Mouse (Mus musculus) fibroblast of lung, adult 2 months (primary cell): ENCODE measurements around the gene Sfi1.
"Not testable (repeated sequence)": the region's sequence is repeated elsewhere in the genome, so short reads cannot be mapped to it uniquely, and the experiment has no call there.

Experiments
- DNase-seq: peaks from one replicate; pipeline ENCODE4 v3.0.0-alpha.2; 2011; ENCODE audit warnings: low read depth

Sfi1 gene

DNA sequence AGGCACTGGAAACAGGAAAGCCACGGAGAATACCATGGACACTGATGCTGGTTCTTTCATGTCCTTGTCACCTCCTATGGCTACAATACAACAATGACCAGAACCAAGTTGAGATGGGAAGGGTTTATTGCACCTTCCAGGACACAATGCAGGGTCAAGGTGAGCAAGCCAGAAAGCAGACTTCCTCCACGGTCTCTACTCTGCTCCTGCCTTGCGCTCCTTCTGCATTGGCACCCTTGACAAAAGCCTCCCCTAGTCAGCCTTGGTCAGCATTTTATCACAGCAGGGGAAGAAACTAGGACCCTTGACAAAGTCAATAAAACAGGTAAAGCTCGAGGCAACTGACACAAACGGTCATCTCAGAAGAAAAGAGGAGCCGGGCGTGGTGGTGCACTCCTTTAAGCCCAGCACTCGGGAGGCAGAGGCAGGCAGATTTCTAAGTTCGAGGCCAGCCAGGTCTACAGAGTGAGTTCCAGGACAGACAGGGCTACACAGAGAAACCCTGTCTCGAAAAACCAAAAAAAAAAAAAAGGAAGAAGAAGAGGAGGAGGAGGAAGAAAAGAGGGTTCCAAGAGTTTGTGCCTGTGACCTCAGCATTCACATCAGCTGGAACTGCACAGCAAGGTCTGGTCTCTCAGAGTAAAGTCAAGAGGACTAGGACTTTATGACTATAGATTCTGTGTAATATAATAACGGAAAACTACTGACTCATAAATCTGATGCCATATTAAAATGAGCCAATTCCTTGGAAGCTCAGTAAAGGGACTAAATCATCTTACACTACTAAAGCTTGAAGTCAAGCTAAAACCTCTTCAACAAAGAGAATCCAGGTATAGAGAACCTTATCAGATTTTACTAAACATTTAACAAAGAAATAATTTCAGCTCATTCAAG is 19.6 kb downstream of the Sfi1 start:
- not testable (repeated sequence) for DNase-seq

DNA sequence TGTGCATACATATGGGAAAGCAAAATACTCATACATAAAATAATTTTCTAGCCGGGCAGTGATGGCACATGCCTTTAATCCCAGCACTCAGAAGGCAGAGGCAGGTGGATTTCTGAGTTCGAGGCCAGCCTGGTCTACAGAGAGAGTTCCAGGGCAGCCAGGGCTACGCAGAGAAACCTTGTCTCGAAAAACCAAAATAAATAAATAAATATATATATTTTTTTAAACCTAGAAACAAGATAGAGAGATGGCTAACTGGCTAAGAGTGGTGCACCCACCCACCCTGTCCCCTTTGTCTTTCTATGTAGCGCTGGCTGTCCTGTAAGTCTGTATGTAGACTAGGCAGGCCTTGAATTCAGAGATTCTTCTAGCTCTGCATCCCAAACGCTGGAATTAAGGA is 20.7 kb downstream of the Sfi1 start:
- DNase-seq: not testable (repeated sequence)

DNA sequence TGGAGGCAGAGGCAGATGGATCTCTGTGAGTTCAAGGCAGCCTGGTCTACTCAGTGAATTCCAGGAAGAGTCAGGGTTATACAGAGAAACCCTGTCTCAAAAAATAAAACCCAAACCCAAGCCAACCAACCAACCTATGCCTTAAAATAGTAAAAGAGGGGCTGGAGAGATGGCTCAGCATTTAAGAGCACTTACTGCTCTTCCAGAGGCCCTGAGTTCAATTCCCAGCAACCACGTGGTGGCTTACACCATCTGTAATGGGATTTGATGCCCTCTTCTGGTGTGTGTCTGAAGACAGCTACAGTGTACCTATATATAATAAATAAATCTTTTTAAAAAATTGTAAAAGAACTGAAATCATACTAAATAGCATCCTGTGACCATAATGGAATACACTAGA is 21.3 kb downstream of the Sfi1 start:
- DNase-seq: not testable (repeated sequence)

DNA sequence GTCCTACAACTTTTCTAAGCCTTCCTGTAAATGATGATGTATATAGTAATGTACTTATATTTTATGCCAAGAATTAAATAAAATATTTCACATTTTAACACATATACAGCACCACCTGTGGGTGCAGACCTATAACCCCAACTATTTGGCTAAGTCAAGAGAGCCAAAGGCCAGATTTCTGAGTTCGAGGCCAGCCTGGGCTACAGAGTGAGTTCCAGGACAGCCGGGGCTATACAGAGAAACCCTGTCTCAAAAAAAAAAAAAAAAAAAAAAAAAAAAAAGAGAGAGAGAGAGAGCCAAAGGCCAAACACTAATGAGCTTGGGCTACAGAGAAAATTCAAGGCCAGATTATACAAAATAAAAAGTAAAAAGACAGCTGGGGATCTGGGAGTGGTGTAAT is 24.2 kb downstream of the Sfi1 start:
- not testable (repeated sequence) for DNase-seq

DNA sequence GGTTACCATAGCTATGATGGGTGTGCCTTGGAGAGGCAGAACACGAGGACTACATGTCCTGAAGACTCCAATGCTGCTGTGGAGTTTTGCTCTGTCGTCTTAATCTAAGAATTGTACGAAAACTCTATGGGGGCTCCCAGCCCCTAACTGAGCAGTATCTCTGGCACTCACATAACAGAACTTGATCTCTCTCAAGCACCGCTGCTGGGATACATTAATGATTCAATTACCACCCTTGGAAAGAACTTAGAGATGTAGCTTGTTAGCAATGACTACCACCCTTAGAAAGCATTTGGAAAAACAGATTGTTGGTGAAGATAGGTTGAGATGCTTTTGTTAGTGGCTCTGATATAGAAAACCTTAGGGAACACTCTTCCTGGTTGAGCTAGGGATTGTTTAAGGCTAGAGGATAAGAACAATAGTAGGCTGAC is 25.7 kb downstream of the Sfi1 start:
- not testable (repeated sequence) for DNase-seq

DNA sequence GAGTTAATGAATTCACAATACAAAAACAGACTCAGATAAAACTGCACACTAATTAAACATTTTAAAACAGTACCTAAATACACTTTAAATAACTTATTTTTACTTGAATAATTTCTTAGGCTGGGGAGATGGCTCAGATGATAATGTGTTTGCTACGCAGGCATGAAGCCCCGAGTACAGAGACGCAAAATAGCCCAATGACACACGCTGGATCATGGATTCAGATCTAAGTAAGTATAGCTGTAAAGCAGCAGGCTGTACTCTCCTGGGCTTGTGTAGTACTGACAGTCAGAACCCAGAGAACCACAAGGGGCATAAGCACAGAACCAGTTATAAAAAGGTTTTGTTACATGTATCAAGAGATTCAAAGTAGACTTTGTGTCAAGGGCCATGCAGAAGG is 26.1 kb downstream of the Sfi1 start:
- DNase-seq: not testable (repeated sequence)

DNA sequence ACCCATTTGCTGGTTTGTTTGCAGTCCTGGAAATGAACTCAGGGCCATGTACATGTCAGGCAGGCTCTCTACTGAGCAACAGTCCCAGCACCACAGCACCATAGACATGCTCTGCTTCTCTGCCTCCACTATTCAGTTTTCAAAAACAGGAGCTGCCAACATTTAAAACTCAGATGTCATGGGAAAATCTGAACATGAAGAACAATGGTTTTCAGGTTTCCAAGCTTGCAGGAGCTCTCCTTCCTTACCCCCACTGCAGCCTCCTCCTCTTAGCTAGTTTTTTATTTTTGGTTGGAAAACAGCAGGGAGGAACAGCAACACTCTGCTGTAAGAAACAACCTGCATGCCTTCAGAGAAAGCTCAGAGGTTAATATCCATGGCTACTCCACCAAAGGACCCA is 26.9 kb downstream of the Sfi1 start:
- not testable (repeated sequence) for DNase-seq

DNA sequence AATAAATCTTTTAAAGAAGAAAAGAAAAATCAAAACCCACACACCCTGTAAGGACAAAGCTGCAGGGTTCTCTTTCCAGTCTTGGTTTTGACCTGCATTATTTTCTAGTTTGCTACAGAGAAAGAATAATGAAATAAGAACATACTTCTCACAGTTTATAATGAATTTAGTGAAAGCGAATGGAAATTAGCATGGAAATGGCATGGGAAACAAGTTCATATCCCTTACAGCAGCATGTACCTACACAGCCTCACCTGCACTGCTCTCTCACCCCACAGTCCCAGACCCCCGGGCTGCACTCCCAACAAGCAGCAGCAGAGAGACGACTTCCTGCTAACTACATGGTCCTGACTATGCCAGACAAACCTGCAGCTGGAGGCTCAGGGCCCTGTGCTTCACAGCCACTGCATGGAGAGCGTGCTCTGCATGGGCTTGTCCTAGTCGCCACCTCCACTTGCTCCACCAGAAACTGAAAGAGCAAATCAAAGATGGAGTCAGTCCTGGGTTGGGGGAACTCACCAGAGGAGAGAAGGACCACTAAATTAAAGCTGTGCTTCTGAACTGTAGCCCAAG is 28.0 kb downstream of the Sfi1 start:
- DNase-seq: not testable (repeated sequence)

DNA sequence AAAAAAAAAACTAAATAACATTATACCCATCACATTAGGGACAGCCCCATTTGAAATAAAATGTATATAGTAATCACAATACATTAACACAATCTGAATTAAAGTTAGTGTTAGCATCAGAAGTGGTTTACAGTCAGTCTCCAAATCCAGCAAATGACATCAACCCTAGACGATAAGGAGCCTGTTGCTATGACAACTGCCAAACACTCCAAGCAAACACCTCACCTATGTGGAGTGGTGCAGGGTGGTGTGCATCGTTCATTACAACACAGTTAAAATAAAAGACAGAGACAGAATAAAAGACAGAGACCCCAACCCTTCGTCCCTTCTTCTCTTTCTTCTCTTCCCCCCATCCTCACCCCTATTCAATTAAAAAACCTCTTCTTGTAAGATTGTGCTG is 29.6 kb downstream of the Sfi1 start:
- DNase-seq: not testable (repeated sequence)

DNA sequence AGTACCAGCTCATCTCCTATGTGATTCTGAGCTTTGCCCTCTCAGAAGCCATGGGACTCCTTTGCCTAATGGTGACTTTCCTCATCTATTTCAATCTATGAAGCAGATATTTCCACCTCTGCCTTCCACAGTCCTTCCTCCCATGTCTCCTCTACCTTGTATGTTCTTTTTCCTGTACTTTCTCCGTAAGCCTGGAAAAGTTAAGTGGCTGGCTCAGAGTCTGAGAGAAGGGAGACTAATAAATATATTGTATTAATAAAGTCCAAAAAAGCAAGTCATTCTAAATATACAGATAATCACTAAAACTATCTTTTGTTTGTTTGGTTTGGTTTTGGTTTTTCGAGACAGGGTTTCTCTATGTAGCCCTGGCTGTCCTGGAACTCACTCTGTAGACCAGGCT is 30.1 kb downstream of the Sfi1 start:
- DNase-seq: not testable (repeated sequence)

DNA sequence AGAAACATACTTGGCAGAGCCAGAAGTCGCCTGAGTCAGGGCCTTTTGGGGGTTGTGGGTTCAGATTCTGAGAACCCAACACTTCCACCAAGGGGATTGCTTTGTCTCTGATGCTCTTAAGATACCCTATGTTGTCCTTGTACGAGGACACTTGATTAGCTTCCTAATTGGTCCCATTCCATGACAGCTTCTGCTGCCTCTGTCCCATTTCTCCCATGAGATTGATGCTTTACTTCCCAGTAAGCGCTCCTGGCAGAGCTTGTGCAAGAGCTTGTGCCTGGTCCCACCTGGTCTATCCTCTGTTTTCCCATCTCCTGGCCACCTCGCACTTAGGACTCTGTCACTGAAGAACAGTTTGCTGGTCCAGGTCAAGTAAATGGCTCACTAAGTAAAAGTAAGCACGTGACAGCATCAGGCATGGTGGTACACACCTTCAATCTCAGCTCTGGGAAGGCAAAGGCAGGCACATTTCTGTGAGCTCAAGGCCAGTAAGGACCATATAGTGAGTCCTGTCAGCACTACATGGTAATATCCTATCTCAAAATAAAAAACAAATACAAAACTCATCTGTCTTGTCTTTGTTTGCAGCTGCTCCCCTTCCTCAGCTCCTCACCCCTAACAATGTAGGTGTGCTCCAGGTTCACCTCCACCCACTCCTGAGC is 30.9 kb downstream of the Sfi1 start:
- DNase-seq: not testable (repeated sequence)

DNA sequence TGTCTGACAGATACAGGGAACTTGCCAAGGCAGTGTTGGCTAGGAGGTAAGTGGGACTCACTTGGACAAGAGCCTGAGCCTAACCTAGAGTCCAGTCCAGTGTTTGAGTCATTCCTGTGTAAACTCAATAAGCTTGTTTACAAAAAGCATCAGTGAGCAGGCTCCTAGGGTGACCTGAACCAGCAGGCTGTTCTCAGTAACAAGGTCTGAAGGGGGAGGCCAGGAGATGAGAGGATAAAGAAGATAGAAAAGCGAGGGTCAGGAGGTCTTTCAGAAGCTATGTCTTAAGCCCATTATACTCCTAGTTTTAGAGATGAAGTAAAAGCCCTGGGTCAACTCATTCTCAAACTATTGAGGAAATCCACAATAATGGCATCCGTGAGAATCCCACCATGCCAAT is 31.9 kb downstream of the Sfi1 start:
- not testable (repeated sequence) for DNase-seq

DNA sequence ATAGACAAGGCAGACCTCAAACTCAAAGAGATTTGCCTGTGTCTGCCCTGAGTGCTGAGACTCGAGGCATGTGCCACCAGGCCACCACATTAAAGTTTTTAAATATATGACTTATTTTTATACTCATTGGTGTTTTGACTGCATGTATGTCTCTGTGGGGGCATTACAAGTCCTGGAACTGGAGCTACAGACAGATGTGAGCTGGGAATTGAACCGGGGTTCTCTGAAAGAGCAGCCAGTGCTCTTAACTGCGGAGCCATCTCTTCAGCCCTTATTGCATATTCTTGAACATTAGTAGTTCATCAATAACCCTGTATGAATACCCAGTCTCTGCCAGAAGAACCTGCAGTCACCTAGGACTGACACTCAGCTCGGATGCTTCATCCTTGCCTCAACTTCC is 34.5 kb downstream of the Sfi1 start:
- DNase-seq: not testable (repeated sequence)

DNA sequence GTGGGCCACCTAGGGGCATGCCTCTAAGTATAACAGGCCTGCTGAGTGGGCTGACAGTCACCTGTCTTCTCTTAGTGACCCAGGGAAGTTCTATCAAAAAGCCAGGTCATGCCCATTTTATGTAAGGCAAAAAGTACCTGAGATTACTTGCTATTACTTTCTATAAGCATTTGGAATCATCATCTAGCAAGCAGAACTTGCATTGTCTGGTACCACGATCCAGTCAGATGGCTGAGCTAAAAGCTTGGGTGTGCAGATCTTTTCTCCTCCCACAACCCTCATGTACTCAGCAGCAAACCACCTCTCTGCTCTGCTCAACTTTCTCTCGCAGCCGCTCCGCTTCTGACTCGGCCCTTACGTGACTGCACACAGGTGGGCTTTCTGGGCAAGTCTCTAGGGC is 35.3 kb downstream of the Sfi1 start:
- not testable (repeated sequence) for DNase-seq

DNA sequence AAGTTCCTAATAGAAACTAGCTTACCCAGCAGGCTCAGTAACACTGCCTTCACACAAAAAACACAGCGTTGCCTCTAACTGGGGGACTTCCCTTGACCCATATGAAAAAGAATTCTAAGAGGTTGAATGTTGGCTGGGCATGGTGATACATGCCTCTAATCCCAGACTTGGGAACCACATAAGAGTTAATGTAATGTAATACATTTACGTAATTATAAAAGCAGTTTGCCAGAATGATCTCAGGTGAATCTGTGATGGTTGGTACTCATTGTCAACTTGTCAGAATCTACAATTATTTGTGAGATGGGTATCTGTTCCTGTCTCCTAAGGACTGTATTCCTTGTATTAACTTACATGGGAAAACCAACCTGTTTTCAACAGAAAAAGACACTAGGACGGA is 36.3 kb downstream of the Sfi1 start:
- not testable (repeated sequence) for DNase-seq

DNA sequence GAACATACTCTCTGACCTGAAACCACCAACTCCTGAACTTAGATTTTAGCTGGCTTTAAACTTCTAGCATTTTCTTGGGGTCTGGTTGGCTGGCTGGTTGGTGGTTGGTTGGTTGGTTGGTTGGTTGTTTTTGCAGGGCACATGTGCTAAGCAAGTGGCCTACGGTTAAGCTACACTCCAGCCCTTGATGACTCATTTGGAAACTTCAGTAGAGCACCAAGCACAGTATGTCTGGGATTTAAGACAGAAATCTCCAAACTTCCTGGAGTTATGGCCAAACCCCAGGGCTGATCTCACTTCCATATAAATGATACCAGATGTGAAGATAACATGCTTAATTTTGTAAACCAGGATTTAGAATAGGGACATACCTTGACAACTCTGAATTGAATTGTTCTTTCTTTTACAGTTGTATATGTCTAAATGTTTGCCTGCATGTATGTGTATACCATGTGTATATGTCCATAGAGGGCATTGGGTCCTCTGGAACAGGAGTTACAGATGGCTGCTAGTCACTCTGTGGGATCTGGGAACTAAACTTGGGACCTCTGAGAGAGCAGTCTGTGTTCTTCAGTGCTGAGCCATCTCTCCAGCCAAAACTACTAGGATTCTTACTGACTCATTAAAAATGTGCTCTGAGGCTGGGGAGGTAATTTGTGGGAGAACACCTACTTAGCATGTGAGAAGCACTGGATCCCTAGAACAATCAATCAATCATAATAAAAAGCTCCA is 39.4 kb downstream of the Sfi1 start:
- peak; percentile 94 for DNase-seq

DNA sequence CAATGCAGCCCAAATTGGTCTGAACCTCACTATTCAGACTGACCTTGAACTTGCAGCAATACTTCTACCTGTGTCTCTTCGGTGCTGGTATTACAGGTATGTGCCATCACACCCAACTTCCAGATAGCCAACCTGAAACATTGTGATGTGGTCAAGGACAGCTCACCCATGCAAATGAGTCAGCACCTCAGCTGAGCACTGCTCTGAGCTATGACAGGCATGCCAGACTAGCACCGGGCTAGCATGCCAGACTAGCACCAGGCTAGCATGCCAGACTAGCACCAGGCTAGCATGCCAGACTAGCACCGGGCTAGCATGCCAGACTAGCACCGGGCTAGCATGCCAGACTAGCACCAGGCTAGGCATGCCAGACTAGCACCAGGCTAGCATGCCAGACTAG is 41.9 kb downstream of the Sfi1 start:
- not testable (repeated sequence) for DNase-seq

DNA sequence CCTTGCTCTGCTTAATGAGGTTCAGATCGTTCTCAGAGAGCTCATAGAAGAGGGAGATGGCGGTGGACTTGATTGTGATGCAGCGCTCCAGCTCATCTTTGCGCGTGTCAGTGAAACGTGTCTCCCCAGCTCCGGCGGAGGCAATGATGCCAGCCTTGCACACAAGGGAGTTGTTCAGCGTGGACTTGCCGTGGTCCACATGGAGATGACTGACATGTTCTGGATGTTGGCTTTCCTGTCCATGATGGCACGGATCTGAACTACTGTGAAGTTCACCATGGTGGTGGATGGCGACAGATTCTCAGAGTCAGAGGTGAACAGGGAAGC is 42.6 kb downstream of the Sfi1 start:
- not testable (repeated sequence) for DNase-seq

DNA sequence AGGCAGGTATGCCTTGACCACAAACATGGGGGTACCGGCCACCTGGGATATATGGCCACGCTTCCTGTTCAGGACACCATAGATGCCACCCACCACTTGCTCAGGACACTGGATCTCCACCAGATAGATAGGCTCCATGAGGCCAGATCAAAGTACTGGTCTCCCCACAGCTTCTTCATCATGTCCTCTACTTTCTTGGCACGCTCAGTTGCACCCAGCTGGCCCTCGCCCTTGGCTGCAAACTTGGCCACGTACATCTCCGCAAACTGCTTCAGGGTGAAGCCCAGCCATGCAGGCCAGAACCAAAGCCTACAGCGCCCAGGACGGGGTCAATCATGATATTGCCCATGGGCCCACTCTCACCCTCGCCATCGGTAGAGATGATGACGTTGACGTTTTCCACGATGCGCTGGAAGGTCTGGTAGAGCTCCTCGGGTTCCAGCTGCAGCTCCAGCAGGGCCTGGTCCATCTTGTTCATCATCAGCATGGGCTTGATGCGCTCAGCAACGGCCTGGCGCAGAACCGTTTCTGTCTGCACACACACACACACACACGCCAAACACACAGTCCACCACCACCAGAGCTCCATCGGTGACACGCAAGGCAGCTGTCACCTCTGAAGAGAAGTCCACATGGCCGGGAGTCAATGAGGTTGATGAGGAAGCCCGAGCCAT is 43.1 kb downstream of the Sfi1 start:
- not testable (repeated sequence) for DNase-seq

DNA sequence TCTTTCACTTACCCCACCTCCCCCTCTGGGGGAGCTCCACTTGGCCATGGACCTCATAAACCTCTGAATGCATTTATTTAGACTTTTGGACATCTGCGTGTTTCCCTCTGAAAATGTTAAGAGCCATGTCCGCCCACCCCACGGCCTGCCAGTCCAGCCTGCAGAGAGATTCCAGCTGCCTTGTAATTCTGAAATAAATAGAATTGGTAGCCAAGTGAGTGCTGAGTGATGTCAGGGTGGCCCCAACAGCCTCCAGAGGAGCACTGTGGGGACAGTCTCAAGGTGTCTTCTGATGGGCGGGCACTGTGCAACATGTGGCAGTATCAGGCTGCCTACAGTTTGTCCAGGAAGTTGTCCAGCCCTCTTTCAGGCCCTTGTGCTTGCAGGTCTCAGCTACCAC is 43.8 kb downstream of the Sfi1 start:
- not testable (repeated sequence) for DNase-seq

DNA sequence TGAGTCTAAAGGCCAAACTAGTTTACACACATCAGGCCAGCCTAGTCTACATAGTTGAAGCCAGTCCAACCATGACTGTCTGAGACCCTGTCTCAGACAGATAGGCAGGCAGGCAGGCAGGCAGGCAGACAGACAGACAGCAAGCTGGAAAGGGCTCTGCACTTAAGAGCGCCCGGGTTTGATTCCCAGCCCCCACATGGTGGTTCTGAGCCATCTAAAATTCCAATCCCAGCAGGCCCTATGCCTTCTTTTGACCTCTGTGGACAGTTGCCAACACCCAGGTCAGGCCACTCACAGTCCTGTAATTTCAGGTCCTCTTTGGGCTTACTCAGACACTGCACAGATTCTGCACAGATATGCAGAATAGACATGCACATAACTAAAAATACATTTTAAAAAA is 46.5 kb downstream of the Sfi1 start:
- not testable (repeated sequence) for DNase-seq
